Mouse (Mus musculus): ENCODE data around the gene Sec61a1. TPM values are rescaled to one million over a fixed set of nuclear protein-coding genes. Genes with fewer than 3 reads are reported as not detected.

Sec61a1 gene
- total RNA-seq, 1 experiment from 2014 or later: 157 TPM

Other genes with a start within 250 kb of the Sec61a1 start
- gene Eefsec, start 72.4 kb downstream of the Sec61a1 start, total RNA-seq (2021): 15.0 and 19.3 TPM in 2 replicates
- 34.6 and 35.3 TPM in 2 replicates for gene Ruvbl1, start 53.5 kb downstream of the Sec61a1 start, total RNA-seq (2021)
- 0.52 and 0.86 TPM in 2 replicates for gene Kbtbd12, start 119.0 kb upstream of the Sec61a1 start, total RNA-seq (2021)
- gene Mgll, start 205.5 kb upstream of the Sec61a1 start, total RNA-seq (2021): 232 and 279 TPM in 2 replicates